Mouse (Mus musculus) left cerebral cortex, postnatal 25 days (tissue): ENCODE results near the gene Becn1. TPM values are rescaled to one million over a fixed set of nuclear protein-coding genes. Genes with fewer than 3 reads are reported as not detected.

Source experiments
- DNase-seq, 2 experiments: peaks; one replicate each; pipeline ENCODE4 v3.0.0; 2022; ENCODE audit warnings: low spot score in 2 of 2, mixed read lengths in 1 of 2
- intact Hi-C: fragments of 180-260 bp; cut with DNase I; formaldehyde crosslinking; loops from one replicate; pipeline ENCODE4 v1.15.1; 2025
- total RNA-seq, 2 experiments: library from RNA; stranded (reverse); gene quantifications; 2 replicates each; pipeline ENCODE4 v1.2.3; 2021

Gene Becn1
- total RNA-seq, 2 experiments from 2014 or later = 213 to 229 TPM

- intact Hi-C loops = no loop called here
These were observed 49.1 kb downstream of the Becn1 start for GRCm38 (mm10) chr11:101252941-101253340.

GRCm38 (mm10) chr11:101251031-101251430 lies 51.1 kb downstream of the Becn1 start:
- intact Hi-C loops = no loop called here
- DNase-seq = no peak

More at GRCm38 (mm10) chr11:101252941-101253340, 49.1 kb downstream of the Becn1 start:
- DNase-seq = no peak

GRCm38 (mm10) chr11:101248258-101248994 lies 53.7 kb downstream of the Becn1 start:
- peak; percentile 66 to 69 for DNase-seq
- intact Hi-C loops = no loop called here

DNA sequence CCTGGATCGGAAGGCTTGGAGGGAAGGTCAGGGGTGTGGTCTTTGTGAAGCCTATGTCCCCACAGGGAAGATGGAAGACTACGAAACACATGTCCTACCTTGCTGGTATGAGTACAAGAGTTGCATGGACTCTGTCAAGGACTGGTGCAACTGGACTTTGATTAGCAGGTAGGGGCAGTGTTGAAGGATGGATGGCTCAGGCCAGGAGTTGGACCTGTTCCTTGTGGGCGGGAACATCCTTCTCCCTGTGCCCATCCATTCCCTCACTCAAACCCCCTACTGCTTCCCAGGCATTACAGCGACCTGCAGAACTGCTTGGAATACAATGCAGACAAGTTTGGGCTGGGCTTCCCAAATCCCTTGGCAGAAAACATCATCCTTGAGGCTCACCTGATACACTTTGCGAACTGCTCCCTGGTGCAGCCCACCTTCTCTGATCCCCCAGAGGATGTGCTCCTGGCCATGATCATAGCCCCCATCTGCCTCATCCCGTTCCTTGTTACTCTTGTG lies 54.5 kb downstream of the Becn1 start:
- DNase-seq = no peak
- intact Hi-C loops = loop anchor here (2.0 kb wide), 1 partner anchor 17 kb away; no protein-coding TSS in a partner anchor

GRCm38 (mm10) chr11:101246702-101247012 lies 55.4 kb downstream of the Becn1 start:
- no peak for DNase-seq
- intact Hi-C loops = loop anchor here (2.0 kb wide), 1 partner anchor 16 kb away; no protein-coding TSS in a partner anchor

- intact Hi-C loops = loop anchor here (2.0 kb wide), 1 partner anchor 15 kb away; no protein-coding TSS in a partner anchor
- peak in 1 of 2 experiments; percentile 36 for DNase-seq
These were observed 56.0 kb downstream of the Becn1 start, which contains the start of gene Ramp2 for GRCm38 (mm10) chr11:101245855-101246701. Gene Ramp2 (plus strand): TSS chr11:101246028.

DNA sequence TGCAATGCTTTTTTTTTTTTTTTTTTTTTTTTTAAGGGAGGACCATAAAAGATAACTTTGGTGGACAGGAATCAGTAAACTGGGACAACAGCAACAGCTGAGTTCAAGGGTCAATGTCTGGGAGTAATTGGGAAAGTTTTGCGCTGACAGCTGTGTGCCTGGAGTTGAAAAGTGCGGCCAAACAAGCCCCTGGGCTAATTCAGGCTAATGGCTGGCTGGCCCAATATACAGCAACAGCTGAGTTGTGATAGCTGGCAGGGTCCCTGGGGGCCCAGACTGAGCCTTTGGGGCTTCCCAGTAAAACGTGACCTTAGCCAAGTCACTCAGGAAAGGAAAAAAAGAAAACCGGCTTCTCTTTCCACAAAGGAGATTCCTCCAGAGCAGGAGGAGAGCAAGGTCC lies 57.0 kb downstream of the Becn1 start:
- intact Hi-C loops = no loop called here
- no peak for DNase-seq

DNA sequence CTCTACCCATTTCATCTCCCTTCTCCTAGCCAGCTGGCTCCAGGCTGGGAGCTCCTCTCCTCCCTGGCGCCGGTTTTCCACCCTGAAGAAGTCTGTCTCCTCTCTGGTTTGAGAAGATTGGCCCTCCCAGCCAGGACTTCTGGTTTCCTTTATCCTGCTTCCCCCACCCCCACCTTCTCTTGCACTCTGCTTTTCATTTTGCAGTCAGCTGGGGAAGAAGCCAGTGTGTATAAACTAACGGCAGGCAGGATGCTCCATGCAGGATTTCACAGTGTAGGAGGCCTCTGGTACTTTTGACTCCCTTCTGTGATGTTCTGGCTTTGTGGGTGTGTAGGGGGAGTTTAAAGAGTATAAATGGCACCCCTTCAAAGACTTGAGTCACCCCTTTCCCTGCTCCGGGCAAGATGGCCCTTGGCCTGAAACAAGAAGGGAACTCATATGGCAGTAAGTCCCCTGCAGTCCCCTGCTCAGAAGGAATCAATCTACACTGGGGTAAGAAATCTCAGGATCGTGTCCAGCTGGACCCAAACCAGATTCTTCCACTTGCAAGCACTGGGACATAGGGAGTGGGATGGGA lies 63.9 kb downstream of the Becn1 start:
- DNase-seq = peak in 1 of 2 experiments; percentile 78
- intact Hi-C loops = no loop called here

- intact Hi-C loops = no loop called here
- DNase-seq = no peak
These were observed 65.3 kb downstream of the Becn1 start for GRCm38 (mm10) chr11:101236782-101237181.

Other genes starting within 250 kb of the Becn1 start
- 1 to 10 TPM; 7.6 to 8.3 TPM for gene Naglu, start 232.3 kb downstream of the Becn1 start, total RNA-seq
- gene Hsd17b1, start 223.9 kb downstream of the Becn1 start, total RNA-seq = 1 to 10 TPM; 1.2 to 1.4 TPM
- gene Coasy, start 219.7 kb downstream of the Becn1 start, total RNA-seq = 10 to 100 TPM; 26.0 to 28.5 TPM
- 10 to 100 TPM; 47.1 to 53.0 TPM for gene Mlx, start 215.0 kb downstream of the Becn1 start, total RNA-seq
- 1 to 10 TPM; 3.6 to 3.9 TPM for gene Psmc3ip, start 206.8 kb downstream of the Becn1 start, total RNA-seq
- gene Retreg3, start 182.4 kb downstream of the Becn1 start, total RNA-seq = 10 to 100 TPM; 56.2 to 56.7 TPM
- 10 to 100 TPM; 44.9 to 46.6 TPM for gene Tubg1, start 182.3 kb downstream of the Becn1 start, total RNA-seq
- 10 to 100 TPM; 47.5 to 48.6 TPM for gene Tubg2, start 146.4 kb downstream of the Becn1 start, total RNA-seq
- gene Cntnap1, start 131.8 kb downstream of the Becn1 start, total RNA-seq = 100 to 1,000 TPM; 153 to 170 TPM
- 10 to 100 TPM in 1 of 2 experiments, 1 to 10 TPM in 1; 8.8 to 11.5 TPM for gene Plekhh3, start 130.9 kb downstream of the Becn1 start, total RNA-seq
- under 1 TPM; 0.18 to 0.28 TPM for gene Ccr10, start 126.8 kb downstream of the Becn1 start, total RNA-seq
- 10 to 100 TPM; 42.8 to 48.5 TPM for gene Ezh1, start 75.8 kb downstream of the Becn1 start, total RNA-seq
- gene Ramp2, start 56.3 kb downstream of the Becn1 start, total RNA-seq = 10 to 100 TPM; 39.9 to 44.5 TPM
- gene Vps25, start 48.6 kb downstream of the Becn1 start, total RNA-seq = 10 to 100 TPM; 62.4 to 65.7 TPM
- gene Wnk4, start 41.7 kb downstream of the Becn1 start, total RNA-seq = 1 to 10 TPM; 2.2 to 7.9 TPM
- under 1 TPM; 0.21 to 0.27 TPM for gene Cntd1, start 23.3 kb downstream of the Becn1 start, total RNA-seq
- 10 to 100 TPM; 95.3 to 98.8 TPM for gene Coa3, start 23.2 kb downstream of the Becn1 start, total RNA-seq
- 100 to 1,000 TPM; 114 to 116 TPM for gene Psme3, start 13.9 kb upstream of the Becn1 start, total RNA-seq
- 1 to 10 TPM; 4.8 to 7.4 TPM for gene Aoc2, start 22.8 kb upstream of the Becn1 start, total RNA-seq
- gene Aoc3, start 28.3 kb upstream of the Becn1 start, total RNA-seq = under 1 TPM; 0.69 to 0.73 TPM
- under 1 TPM in 1 of 2 experiments, not detected in 1; 0.14 TPM for gene G6pc, start 65.3 kb upstream of the Becn1 start, total RNA-seq
- 10 to 100 TPM; 38.7 to 40.1 TPM for gene Aarsd1, start 115.3 kb upstream of the Becn1 start, total RNA-seq
- 1 to 10 TPM; 5.9 to 6.6 TPM for gene Gm27029, start 122.5 kb upstream of the Becn1 start, total RNA-seq
- 10 to 100 TPM; 35.6 to 37.0 TPM for gene Rundc1, start 122.8 kb upstream of the Becn1 start, total RNA-seq
- 1 to 10 TPM; 4.0 to 6.0 TPM for gene Ptges3l, start 123.0 kb upstream of the Becn1 start, total RNA-seq
- gene Rpl27, start 140.0 kb upstream of the Becn1 start, total RNA-seq = 10 to 100 TPM; 32.5 to 37.0 TPM
- gene Ifi35, start 146.1 kb upstream of the Becn1 start, total RNA-seq = 1 to 10 TPM; 2.0 to 2.4 TPM
- 100 to 1,000 TPM; 149 to 175 TPM for gene Rnd2, start 162.7 kb upstream of the Becn1 start, total RNA-seq
- 10 to 100 TPM; 36.7 to 39.9 TPM for gene Vat1, start 163.9 kb upstream of the Becn1 start, total RNA-seq
- under 1 TPM; 0.69 to 0.80 TPM for gene Brca1, start 249.7 kb upstream of the Becn1 start, total RNA-seq
- gene Nbr1, start 249.9 kb upstream of the Becn1 start, total RNA-seq = 100 to 1,000 TPM; 127 to 130 TPM